Mouse (Mus musculus) right cerebral cortex, adult 18-20 months (tissue): ENCODE measurements at regions not wholly inside any gene's neighbourhood (a gene's known extent, or its start where the extent isn't known, plus 50 kb on each side); places are given as distances from the start of the nearest gene placed in this dataset.
A peak's percentile ranks its signal among the peaks of the same experiment; 100 is the strongest.

ENCODE experiments used
- DNase-seq: peaks from one replicate; pipeline ENCODE4 v3.0.0; 2022; ENCODE audit warnings: mixed read lengths

- no peak for DNase-seq
Observed at GRCm38 (mm10) chr1:193623571-193623970, 253.5 kb upstream of the Camk1g start.

- DNase-seq, result no peak
Observed at GRCm38 (mm10) chr1:193618250-193618649, 248.2 kb upstream of the Camk1g start.

- no peak for DNase-seq
Observed at GRCm38 (mm10) chr1:193610471-193610870, 240.4 kb upstream of the Camk1g start.

- DNase-seq, result no peak
Observed at GRCm38 (mm10) chr1:193599895-193600294, 229.8 kb upstream of the Camk1g start.

GRCm38 (mm10) chr1:193599163-193599562 is 229.1 kb upstream of the Camk1g start:
- DNase-seq, result no peak

- no peak for DNase-seq
Observed at GRCm38 (mm10) chr1:193590301-193590829, 220.3 kb upstream of the Camk1g start.

- DNase-seq, result peak; percentile 52
Observed at GRCm38 (mm10) chr1:193588477-193589464, 218.7 kb upstream of the Camk1g start.

- no peak for DNase-seq
Observed at GRCm38 (mm10) chr1:193587317-193587716, 217.2 kb upstream of the Camk1g start.

GRCm38 (mm10) chr1:193586896-193587295 is 216.8 kb upstream of the Camk1g start:
- DNase-seq, result peak; percentile 87

- peak; percentile 40 for DNase-seq
Observed at GRCm38 (mm10) chr1:193583791-193584190, 213.7 kb upstream of the Camk1g start.

- no peak for DNase-seq
Observed at GRCm38 (mm10) chr1:193580393-193580792, 210.3 kb upstream of the Camk1g start.

- no peak for DNase-seq
Observed at GRCm38 (mm10) chr1:193579671-193580070, 209.6 kb upstream of the Camk1g start.

- DNase-seq, result no peak
Observed at GRCm38 (mm10) chr1:193578661-193579175, 208.6 kb upstream of the Camk1g start.

GRCm38 (mm10) chr1:193577821-193578220 is 207.7 kb upstream of the Camk1g start:
- no peak for DNase-seq

- peak; percentile 90 for DNase-seq
Observed at GRCm38 (mm10) chr1:193575986-193576713, 206.1 kb upstream of the Camk1g start.

GRCm38 (mm10) chr1:193572827-193573226 is 202.7 kb upstream of the Camk1g start:
- no peak for DNase-seq

- DNase-seq, result no peak
Observed at GRCm38 (mm10) chr1:193572411-193572810, 202.3 kb upstream of the Camk1g start.

GRCm38 (mm10) chr1:193571088-193571487 is 201.0 kb upstream of the Camk1g start:
- no peak for DNase-seq

GRCm38 (mm10) chr1:193568586-193569174 is 198.6 kb upstream of the Camk1g start:
- no peak for DNase-seq

- no peak for DNase-seq
Observed at GRCm38 (mm10) chr1:193567217-193567616, 197.1 kb upstream of the Camk1g start.

GRCm38 (mm10) chr1:193564225-193564624 is 194.1 kb upstream of the Camk1g start:
- no peak for DNase-seq

- no peak for DNase-seq
Observed at GRCm38 (mm10) chr1:193562242-193562641, 192.1 kb upstream of the Camk1g start.

GRCm38 (mm10) chr1:193558122-193558521 is 188.0 kb upstream of the Camk1g start:
- DNase-seq, result no peak
